ENCODE assay signal across 15 mouse cellular contexts in genomic region chr7:99605058-99605457, GRCm38 (mm10). TPM values are rescaled to one million over a fixed set of nuclear protein-coding genes. Genes with fewer than 3 reads are reported as not detected.
"Had no signal": no experiment of that assay in that cellular context is flagged by ENCODE, and none has a peak within 500 bp of the region (broad histone marks: within the 10 kb centered on the region; RNA-seq: fewer than 3 reads in every experiment).

No protein-coding gene starts in this region.

- H3K4me1 ChIP-seq: neural tube, embryonic 15.5 days; stomach, embryonic 15.5 days had no signal

- H3K4me3 ChIP-seq: left cerebral cortex, adult 2 months; limb, embryonic 10.5 days; midbrain, embryonic 10.5 days; myocyte; neural tube, embryonic 15.5 days; stomach, embryonic 15.5 days had no signal

- H3K9me3 ChIP-seq: limb, embryonic 10.5 days; midbrain, embryonic 10.5 days; neural tube, embryonic 15.5 days; stomach, embryonic 15.5 days had no signal

- DNase-seq: kidney, adult 2 months; lung, adult 2 months; lung, postnatal 36 days; midbrain, embryonic 14.5 days; right cerebral cortex, adult 18-20 months; right cerebral cortex, postnatal 25 days had no signal

- H3K4me2 ChIP-seq: neural tube, embryonic 15.5 days; stomach, embryonic 15.5 days had no signal

- ATAC-seq: intestine, embryonic 16.5 days; lung, postnatal 0 days had no signal

- H3K27me3 ChIP-seq: neural tube, embryonic 15.5 days; stomach, embryonic 15.5 days had no signal

- H3K27ac ChIP-seq: kidney, postnatal 0 days; left cerebral cortex, adult 2 months; limb, embryonic 10.5 days; midbrain, embryonic 10.5 days; neural tube, embryonic 15.5 days; stomach, embryonic 15.5 days had no signal

- H3K9ac ChIP-seq: neural tube, embryonic 15.5 days; stomach, embryonic 15.5 days had no signal

RNA-seq across cellular contexts. Expression of gene Tpbgl, which starts 21.8 kb away (rescaled TPM):
- polyA plus RNA-seq: limb, embryonic 10.5 days; myocyte had no signal
